Mouse (Mus musculus) G1E (cell line): ENCODE results near the gene Fam222b.

Source experiments
- CTCF ChIP-seq: IDR thresholded peaks from 2 replicates; pipeline ENCODE4 v1.5.1; 2012; ENCODE audit warnings: low read depth, low read length, inconsistent platforms, mixed read lengths
- GATA1 ChIP-seq: IDR thresholded peaks from 2 replicates; pipeline ENCODE4 v1.6.1; 2012; ENCODE audit warnings: borderline replicate concordance, low read length, inconsistent platforms, mixed read lengths
- POLR2AphosphoS5 ChIP-seq: IDR thresholded peaks from 2 replicates; pipeline ENCODE4 v1.6.1; 2012; ENCODE audit warnings: low read depth, low read length, inconsistent platforms; ENCODE audit not compliant: insufficient replicate concordance
- TAL1 ChIP-seq: conservative IDR thresholded peaks from 2 replicates; pipeline ENCODE4 v1.6.1; 2012; ENCODE audit warnings: low read depth, low read length, inconsistent platforms, mixed read lengths

DNA sequence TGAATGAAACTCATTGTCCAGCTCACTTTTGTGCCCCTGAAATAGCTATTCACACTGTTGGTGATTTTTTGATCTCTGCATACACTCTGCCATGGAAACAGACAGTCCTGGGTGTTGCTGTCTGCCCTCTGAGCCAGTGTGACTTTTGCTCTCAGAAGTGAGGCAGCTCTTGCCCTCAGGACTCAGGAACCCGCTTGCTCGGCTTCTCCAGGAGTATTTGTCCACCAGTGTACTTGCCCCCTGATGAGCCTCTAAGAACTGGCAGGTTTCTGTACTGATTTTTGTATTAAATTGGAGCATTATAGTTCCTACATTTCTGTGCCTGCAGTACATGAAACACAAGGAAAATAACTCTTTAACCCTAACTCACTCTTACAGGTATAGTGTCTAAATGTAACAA is 49.1 kb downstream of the Fam222b start:
- no peak for TF ChIP-seq CTCF
- no peak for TF ChIP-seq POLR2AphosphoS5
- no peak for TF ChIP-seq GATA1
- no peak for TF ChIP-seq TAL1
